ENCODE assay signal across 13 mouse cellular contexts in genomic region chr2:161362325-161362724, GRCm38 (mm10).
DNase-seq lines count a peak whose midpoint lies in the region; ATAC-seq and TF ChIP-seq lines count a peak whose summit lies in the region.
"Had no signal": no experiment of that assay in that cellular context is flagged by ENCODE, and none has a peak within 500 bp of the region (broad histone marks: within the 10 kb centered on the region; RNA-seq: fewer than 3 reads in every experiment).

No protein-coding gene starts in this region.

- TF ChIP-seq POLR2A in cerebellum, adult 2 months (IDR thresholded peaks at IDR 0.05; ENCODE audit: borderline replicate concordance, insufficient read depth, low read length): no peak

- H3K4me1 ChIP-seq in cerebellum, adult 2 months (ENCODE audit: control insufficient read depth, insufficient read depth, low read length): no peaks in the 10 kb centered on the region
- H3K4me1 ChIP-seq: neural tube, embryonic 12.5 days had no signal

- TF ChIP-seq CTCF in cerebellum, adult 2 months (IDR thresholded peaks at IDR 0.05; ENCODE audit: borderline replicate concordance, insufficient read depth, low read depth, low read length): no peak

- peak; percentile 29 to 61 for DNase-seq in cerebellum, adult 2 months
- peak; percentile 27 to 35 for DNase-seq in layer of hippocampus, adult 18-20 months (ENCODE audit: low spot score in 2 of 2)
- no peak for DNase-seq in layer of hippocampus, postnatal 25 days (ENCODE audit: extremely low spot score in 1 of 2, low spot score in 1 of 2)
- DNase-seq in right cerebral cortex, adult 18-20 months: peak; percentile 16
- DNase-seq in right cerebral cortex, postnatal 36 days (ENCODE audit: low spot score in 2 of 2): no peak
- no peak for DNase-seq in kidney, postnatal 4 days
- DNase-seq in T-cell, adult 2 months (ENCODE audit: low spot score): no peak
- DNase-seq: kidney, adult 18-20 months; midbrain, embryonic 14.5 days; thymus, adult 18-20 months had no signal

- H3K4me3 ChIP-seq in cerebellum, adult 2 months (replicated peaks; ENCODE audit: insufficient read depth, low read depth, low read length): no peak overlapping the region
- H3K4me3 ChIP-seq: erythroblast, embryonic 14.5 days; neural tube, embryonic 12.5 days had no signal

- no peak overlapping the region for H3K27ac ChIP-seq in cerebellum, adult 2 months (ENCODE audit: insufficient read depth, low read length)
- H3K27ac ChIP-seq: neural tube, embryonic 12.5 days had no signal

- ATAC-seq in cerebellum, adult (ENCODE audit: insufficient number of reproducible peaks, low FRiP score, low TSS enrichment): no peak

- H3K27me3 ChIP-seq in cerebellum, adult 2 months (ENCODE audit: control insufficient read depth, insufficient read depth, low read length): no peaks in the 10 kb centered on the region
- H3K27me3 ChIP-seq: neural tube, embryonic 12.5 days had no signal

- WGBS in cerebellum, adult 2 months: 9% methylated on average over 3 of the region's 3 CpGs

Comparison
In these comparisons a context has a peak if more than half of its experiments do, and no peak if none do; other contexts are left out.
1. DNase-seq: peak in cerebellum, adult 2 months (2 of 2), layer of hippocampus, adult 18-20 months (2 of 2) and right cerebral cortex, adult 18-20 months (single experiment); none in layer of hippocampus, postnatal 25 days (0 of 2), right cerebral cortex, postnatal 36 days (0 of 2), kidney, postnatal 4 days (0 of 2) and T-cell, adult 2 months (single experiment).